Mouse (Mus musculus): Measurements from ENCODE around the gene Ubp1.

DNA sequence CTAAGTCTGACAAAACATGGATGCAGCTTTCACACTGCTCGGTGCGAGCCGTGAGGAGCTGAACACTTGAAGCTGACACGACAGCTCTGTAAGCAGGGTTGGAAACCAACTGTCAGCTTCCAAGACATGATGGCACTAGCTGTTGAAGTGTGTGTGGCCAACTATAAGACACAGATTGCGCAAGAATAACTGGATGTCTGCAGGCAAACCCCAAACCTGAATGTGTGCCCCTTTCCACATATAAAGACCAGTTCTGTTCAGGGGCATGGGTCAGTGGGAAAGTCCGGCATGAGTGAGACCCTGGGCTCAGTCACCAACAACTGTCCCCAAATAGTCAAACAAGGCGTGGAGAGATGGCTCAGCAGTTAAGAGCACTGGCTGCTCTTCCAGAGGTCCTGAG is 62.1 kb downstream of the Ubp1 start:
- TF ChIP-seq CTCF (IDR thresholded peaks at IDR 0.05) (no peak), EP300 (IDR thresholded peaks at IDR 0.05) (no peak)

All from lung, postnatal 0 days (tissue).